Mouse (Mus musculus) heart, embryonic 12.5 days (tissue): ENCODE data around the gene Lrrc4. TPM values are rescaled to one million over a fixed set of nuclear protein-coding genes. Genes with fewer than 3 reads are reported as not detected.

Experiments
- ATAC-seq: fragments of 200-750 bp; cut with Nextera tagmentation; 2 replicates; pipeline ENCODE4 v1.8.0; 2017; ENCODE audit warnings: moderate TSS enrichment, moderate library complexity; ENCODE audit not compliant: insufficient number of reproducible peaks, low FRiP score
- H3K27ac ChIP-seq: fragments of 300-500 bp; sonication (generic); 2 replicates; pipeline ENCODE4 v1.5.1; 2016; ENCODE audit warnings: mild to moderate bottlenecking, moderate library complexity; ENCODE audit not compliant: poor library complexity, severe bottlenecking
- H3K27me3 ChIP-seq: fragments of 300-500 bp; sonication (generic); replicated peaks from 2 replicates; pipeline ENCODE4 v1.6.1; 2016; ENCODE audit warnings: mild to moderate bottlenecking, moderate library complexity
- H3K36me3 ChIP-seq: fragments of 300-500 bp; sonication (generic); 2 replicates; pipeline ENCODE4 v1.6.1; 2016; ENCODE audit warnings: mild to moderate bottlenecking, moderate library complexity
- H3K4me1 ChIP-seq: fragments of 300-500 bp; sonication (generic); replicated peaks from 2 replicates; pipeline ENCODE4 v1.6.1; 2016; ENCODE audit warnings: mild to moderate bottlenecking
- H3K4me2 ChIP-seq: fragments of 300-500 bp; sonication (generic); 2 replicates; pipeline ENCODE4 v1.6.1; 2016; ENCODE audit warnings: mild to moderate bottlenecking, moderate library complexity
- H3K4me3 ChIP-seq: fragments of 300-500 bp; sonication (generic); 2 replicates; pipeline ENCODE4 v1.5.1; 2016; ENCODE audit warnings: mild to moderate bottlenecking
- H3K9ac ChIP-seq: fragments of 300-500 bp; sonication (generic); 2 replicates; pipeline ENCODE4 v1.6.1; 2016; ENCODE audit warnings: mild to moderate bottlenecking, moderate library complexity
- H3K9me3 ChIP-seq: fragments of 300-500 bp; sonication (generic); replicated peaks from 2 replicates; pipeline ENCODE4 v1.6.1; 2016; ENCODE audit warnings: mild to moderate bottlenecking, moderate library complexity
- WGBS: fragments of 180-500 bp; shearing (Covaris S2); methylation state at CpG from one replicate; pipeline ENCODE4 v1.1.7; 2016; 5-methylcytosine and 5-hydroxymethylcytosine counted together
- polyA plus RNA-seq: library from polyadenylated mRNA; unstranded; fragments of >200 nt; fragmentation: Nextera tagmentation; extraction: Ambion mirVana; gene quantifications from 2 replicates; pipeline ENCODE4 v1.2.1, GENCODE M21; 2016

Lrrc4 gene
- polyA plus RNA-seq, 1 experiment from 2014 or later: 0.51 TPM

- Histone ChIP-seq H3K36me3 (peaks cover 10% of the 10 kb centered on the region), H3K4me2 (no peak overlapping the region), H3K9me3 (no peaks in the 10 kb centered on the region), H3K4me1 (peaks cover 7% of the 10 kb centered on the region), H3K27ac (no peak overlapping the region), H3K27me3 (no peaks in the 10 kb centered on the region), H3K4me3 (no peak overlapping the region), H3K9ac (no peak overlapping the region)
- no peak for ATAC-seq
- 80% methylated on average over 3 of the region's 3 CpGs for WGBS
Observed at GRCm38 (mm10) chr6:28697214-28697613, 134.3 kb downstream of the Lrrc4 start.

GRCm38 (mm10) chr6:28692659-28693058 is 138.9 kb downstream of the Lrrc4 start:
- no peaks in the 10 kb centered on the region for H3K27me3 ChIP-seq
- no peak overlapping the region for H3K4me2 ChIP-seq
- no peak overlapping the region for H3K4me3 ChIP-seq
- H3K36me3 ChIP-seq: peaks cover 6% of the 10 kb centered on the region; the same call in 1 of the 2 replicates
- H3K27ac ChIP-seq: no peak overlapping the region
- H3K9ac ChIP-seq: no peak overlapping the region
- peaks cover 3% of the 10 kb centered on the region; the same call in 1 of the 2 replicates for H3K4me1 ChIP-seq
- H3K9me3 ChIP-seq: no peaks in the 10 kb centered on the region
- ATAC-seq: no peak

GRCm38 (mm10) chr6:28687776-28688175 is 143.8 kb downstream of the Lrrc4 start:
- H3K4me2 ChIP-seq: no peak overlapping the region
- no peak for ATAC-seq
- 86% methylated on average over 5 of the region's 5 CpGs for WGBS
- H3K9me3 ChIP-seq: no peaks in the 10 kb centered on the region
- H3K36me3 ChIP-seq: no peaks in the 10 kb centered on the region
- no peak overlapping the region for H3K27ac ChIP-seq
- H3K27me3 ChIP-seq: no peaks in the 10 kb centered on the region
- peaks cover 20% of the 10 kb centered on the region for H3K4me1 ChIP-seq
- H3K4me3 ChIP-seq: no peak overlapping the region
- H3K9ac ChIP-seq: no peak overlapping the region

GRCm38 (mm10) chr6:28685745-28686144 is 145.8 kb downstream of the Lrrc4 start:
- Histone ChIP-seq H3K27me3 (no peaks in the 10 kb centered on the region), H3K36me3 (no peaks in the 10 kb centered on the region), H3K9ac (no peak overlapping the region), H3K4me3 (no peak overlapping the region), H3K9me3 (no peaks in the 10 kb centered on the region), H3K27ac (no peak overlapping the region), H3K4me1 (peaks cover 34% of the 10 kb centered on the region), H3K4me2 (no peak overlapping the region)
- no peak for ATAC-seq
- WGBS: 48% methylated on average over 5 of the region's 5 CpGs

GRCm38 (mm10) chr6:28685052-28685451 is 146.5 kb downstream of the Lrrc4 start:
- 82% methylated on average over 3 of the region's 3 CpGs for WGBS
- H3K4me3 ChIP-seq: no peak overlapping the region
- no peak overlapping the region for H3K9ac ChIP-seq
- no peaks in the 10 kb centered on the region for H3K9me3 ChIP-seq
- H3K27me3 ChIP-seq: no peaks in the 10 kb centered on the region
- peaks cover 37% of the 10 kb centered on the region for H3K4me1 ChIP-seq
- no peaks in the 10 kb centered on the region for H3K36me3 ChIP-seq
- no peak overlapping the region for H3K27ac ChIP-seq
- no peak overlapping the region for H3K4me2 ChIP-seq
- ATAC-seq: no peak

- WGBS: 80% methylated on average over 8 of the region's 8 CpGs
Observed at GRCm38 (mm10) chr6:28681521-28682457, 149.8 kb downstream of the Lrrc4 start.

GRCm38 (mm10) chr6:28680537-28680936 is 151.0 kb downstream of the Lrrc4 start:
- Histone ChIP-seq H3K4me1 (peaks cover 33% of the 10 kb centered on the region), H3K4me2 (no peak overlapping the region), H3K9ac (no peak overlapping the region), H3K27ac (no peak overlapping the region), H3K36me3 (no peaks in the 10 kb centered on the region), H3K9me3 (no peaks in the 10 kb centered on the region), H3K27me3 (no peaks in the 10 kb centered on the region), H3K4me3 (no peak overlapping the region)
- 78% methylated on average over 4 of the region's 4 CpGs for WGBS
- ATAC-seq: no peak

More at GRCm38 (mm10) chr6:28681521-28682457, 149.8 kb downstream of the Lrrc4 start:
- no peaks in the 10 kb centered on the region for H3K27me3 ChIP-seq
- H3K4me3 ChIP-seq: no peak overlapping the region
- no peak overlapping the region for H3K27ac ChIP-seq
- H3K4me1 ChIP-seq: peaks cover 45% of the 10 kb centered on the region
- H3K36me3 ChIP-seq: no peaks in the 10 kb centered on the region
- H3K9me3 ChIP-seq: no peaks in the 10 kb centered on the region
- ATAC-seq: no peak
- H3K9ac ChIP-seq: no peak overlapping the region
- H3K4me2 ChIP-seq: no peak overlapping the region

- H3K27ac ChIP-seq: no peak overlapping the region; the same call in 1 of the 2 replicates
- no peaks in the 10 kb centered on the region for H3K9me3 ChIP-seq
- peaks cover 33% of the 10 kb centered on the region for H3K4me1 ChIP-seq
- WGBS: 43% methylated on average over 1 of the region's 1 CpGs
- no peak overlapping the region for H3K4me3 ChIP-seq
- ATAC-seq: no peak
- no peak overlapping the region for H3K4me2 ChIP-seq
- H3K9ac ChIP-seq: no peak overlapping the region
- no peaks in the 10 kb centered on the region for H3K36me3 ChIP-seq
- H3K27me3 ChIP-seq: no peaks in the 10 kb centered on the region
Observed at GRCm38 (mm10) chr6:28678896-28679295, 152.7 kb downstream of the Lrrc4 start.

- no peak for ATAC-seq
- Histone ChIP-seq H3K4me1 (peaks cover 9% of the 10 kb centered on the region), H3K9me3 (no peaks in the 10 kb centered on the region), H3K27me3 (no peaks in the 10 kb centered on the region), H3K36me3 (no peaks in the 10 kb centered on the region), H3K4me3 (no peak overlapping the region), H3K9ac (no peak overlapping the region), H3K4me2 (no peak overlapping the region), H3K27ac (no peak overlapping the region)
- WGBS: 97% methylated on average over 1 of the region's 1 CpGs
Observed at GRCm38 (mm10) chr6:28674686-28675085, 156.9 kb downstream of the Lrrc4 start.

GRCm38 (mm10) chr6:28672388-28672787 is 159.2 kb downstream of the Lrrc4 start:
- H3K27ac ChIP-seq: no peak overlapping the region
- no peaks in the 10 kb centered on the region for H3K27me3 ChIP-seq
- ATAC-seq: no peak
- H3K9me3 ChIP-seq: no peaks in the 10 kb centered on the region
- H3K36me3 ChIP-seq: peaks cover 9% of the 10 kb centered on the region; the same call in 1 of the 2 replicates
- no peak overlapping the region for H3K4me3 ChIP-seq
- H3K4me1 ChIP-seq: no peaks in the 10 kb centered on the region
- WGBS: 93% methylated on average over 1 of the region's 1 CpGs
- H3K4me2 ChIP-seq: no peak overlapping the region
- no peak overlapping the region for H3K9ac ChIP-seq

- Histone ChIP-seq H3K27ac (no peak overlapping the region), H3K4me1 (no peaks in the 10 kb centered on the region), H3K4me3 (no peak overlapping the region), H3K9me3 (no peaks in the 10 kb centered on the region), H3K36me3 (peaks cover 9% of the 10 kb centered on the region; the same call in 1 of the 2 replicates), H3K4me2 (no peak overlapping the region), H3K9ac (no peak overlapping the region), H3K27me3 (no peaks in the 10 kb centered on the region)
- WGBS: 88% methylated on average over 5 of the region's 5 CpGs
- no peak for ATAC-seq
Observed at GRCm38 (mm10) chr6:28669251-28669650, 162.3 kb downstream of the Lrrc4 start.
